Mouse (Mus musculus) stomach, postnatal 0 days (tissue): Measurements from ENCODE around the gene Pabpn1l.

Experiments used
- CTCF ChIP-seq: IDR thresholded peaks from 2 replicates; pipeline ENCODE4 v1.5.1; 2016; ENCODE audit warnings: antibody characterized with exemption, low read depth, mild to moderate bottlenecking, moderate library complexity
- EP300 ChIP-seq: optimal IDR thresholded peaks from 2 replicates; pipeline ENCODE3; 2016; ENCODE audit warnings: antibody characterized with exemption

DNA sequence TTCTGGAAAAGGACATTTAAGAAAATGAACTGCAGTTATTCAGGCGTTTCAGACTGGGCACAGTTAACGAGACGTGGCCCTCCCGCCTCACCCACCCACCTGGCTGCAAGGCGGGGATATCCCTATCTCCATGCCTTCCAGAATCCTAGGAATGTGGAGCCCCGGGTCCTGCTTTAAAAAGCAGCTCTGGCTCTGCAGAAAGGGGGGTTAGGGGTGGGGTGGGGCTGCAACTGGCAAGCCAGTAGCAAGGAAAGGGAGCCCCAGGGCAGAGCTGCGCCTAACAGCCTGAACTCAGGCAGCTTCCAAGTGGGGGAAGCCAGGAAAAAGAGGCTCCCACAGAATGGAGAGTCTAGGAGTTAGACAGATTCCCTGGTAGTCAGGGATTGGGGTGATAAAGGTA, 43.3 kb downstream of the Pabpn1l start:
- TF ChIP-seq CTCF (no peak), EP300 (no peak)
